Mouse (Mus musculus) liver, postnatal 0 days (tissue): Measurements from ENCODE around the gene Hecw2. TPM values are rescaled to one million over a fixed set of nuclear protein-coding genes. Genes with fewer than 3 reads are reported as not detected.
A peak's percentile ranks its signal among the peaks of the same experiment; 100 is the strongest.

ENCODE experiments used
- ATAC-seq: fragments of 200-750 bp; cut with Nextera tagmentation; 2 replicates; pipeline ENCODE4 v1.8.0; 2017; ENCODE audit warnings: mild to moderate bottlenecking, moderate library complexity
- DNase-seq: peaks from one replicate; pipeline ENCODE4 v3.0.0-alpha.2; 2016
- H3K27ac ChIP-seq: fragments of 300-500 bp; sonication (generic); 2 replicates; pipeline ENCODE4 v1.5.1; 2014; ENCODE audit warnings: antibody characterized with exemption, moderate library complexity, mild to moderate bottlenecking, low read depth
- H3K27me3 ChIP-seq: fragments of 300-500 bp; sonication (generic); 2 replicates; pipeline ENCODE4 v1.6.1; 2014; ENCODE audit warnings: low read length, control low read depth, mixed read lengths; ENCODE audit not compliant: insufficient read depth
- H3K36me3 ChIP-seq: fragments of 300-500 bp; sonication (generic); replicated peaks from 2 replicates; pipeline ENCODE4 v1.6.1; 2014; ENCODE audit warnings: mild to moderate bottlenecking, control low read depth, low read length, moderate library complexity, mixed read lengths; ENCODE audit not compliant: insufficient read depth
- H3K4me1 ChIP-seq: fragments of 300-500 bp; sonication (generic); 2 replicates; pipeline ENCODE4 v1.6.1; 2014; ENCODE audit warnings: antibody characterized with exemption, mild to moderate bottlenecking, control low read depth; ENCODE audit not compliant: insufficient read depth
- H3K4me2 ChIP-seq: fragments of 300-500 bp; sonication (generic); 2 replicates; pipeline ENCODE4 v1.6.1; 2014; ENCODE audit warnings: low read depth, mild to moderate bottlenecking, low read length, moderate library complexity, mixed read lengths
- H3K4me3 ChIP-seq: fragments of 300-500 bp; sonication (generic); 2 replicates; pipeline ENCODE4 v1.5.1; 2014; ENCODE audit warnings: low read depth, low read length
- H3K9ac ChIP-seq: fragments of 300-500 bp; sonication (generic); replicated peaks from 2 replicates; pipeline ENCODE4 v1.6.1; 2014; ENCODE audit warnings: mild to moderate bottlenecking, moderate library complexity
- H3K9me3 ChIP-seq: fragments of 300-500 bp; sonication (generic); 2 replicates; pipeline ENCODE4 v1.6.1; 2016; ENCODE audit warnings: mild to moderate bottlenecking, control low read depth, low read length, mixed read lengths
- CTCF ChIP-seq: sonication (generic); IDR thresholded peaks from 2 replicates; pipeline ENCODE4 v1.5.1; 2016; ENCODE audit warnings: antibody characterized with exemption, low read depth
- EP300 ChIP-seq: IDR thresholded peaks from 2 replicates; pipeline ENCODE4 v1.6.1; 2016; ENCODE audit warnings: antibody characterized with exemption, low read depth, mild to moderate bottlenecking
- WGBS: fragments of 180-500 bp; shearing (Covaris S2); extraction: QIAGEN DNeasy Blood & Tissue Kit; methylation state at CpG from one replicate; pipeline ENCODE4 v1.1.7; 2014; ENCODE audit not compliant: insufficient replicate concordance; 5-methylcytosine and 5-hydroxymethylcytosine counted together
- polyA plus RNA-seq: library from polyadenylated mRNA; unstranded; fragments of >200 nt; fragmentation: Nextera tagmentation; extraction: Ambion mirVana; gene quantifications from 2 replicates; pipeline ENCODE4 v1.2.1, GENCODE M21; 2015

Hecw2 gene
- polyA plus RNA-seq, 1 experiment from 2014 or later: 0.61 TPM

- ATAC-seq (no peak), DNase-seq (no peak)
- H3K27ac ChIP-seq: no peak overlapping the region
- no peaks in the 10 kb centered on the region for H3K27me3 ChIP-seq
- TF ChIP-seq CTCF (no peak), EP300 (0 out of 2 replicates have a peak, but pooled peaks have one; percentile 19)
- 41% methylated on average over 3 of the region's 3 CpGs for WGBS
- H3K4me2 ChIP-seq: no peak overlapping the region
- no peak overlapping the region for H3K4me3 ChIP-seq
- no peaks in the 10 kb centered on the region for H3K36me3 ChIP-seq
- H3K9me3 ChIP-seq: no peaks in the 10 kb centered on the region
- no peaks in the 10 kb centered on the region for H3K4me1 ChIP-seq
- H3K9ac ChIP-seq: no peak overlapping the region
These were observed 263.7 kb downstream of the Hecw2 start for GRCm38 (mm10) chr1:53931314-53931713.

GRCm38 (mm10) chr1:53927605-53928004 lies 267.4 kb downstream of the Hecw2 start:
- TF ChIP-seq EP300 (no peak), CTCF (peak; percentile 68)
- no peak overlapping the region for H3K27ac ChIP-seq
- DNase-seq (peak; percentile 49), ATAC-seq (no peak)
- no peak overlapping the region for H3K4me2 ChIP-seq
- H3K27me3 ChIP-seq: no peaks in the 10 kb centered on the region
- H3K9ac ChIP-seq: no peak overlapping the region
- H3K9me3 ChIP-seq: no peaks in the 10 kb centered on the region
- 22% methylated on average over 4 of the region's 4 CpGs for WGBS
- H3K4me1 ChIP-seq: no peaks in the 10 kb centered on the region
- no peak overlapping the region for H3K4me3 ChIP-seq
- no peaks in the 10 kb centered on the region for H3K36me3 ChIP-seq

GRCm38 (mm10) chr1:53925149-53925901 lies 269.6 kb downstream of the Hecw2 start:
- no peaks in the 10 kb centered on the region for H3K36me3 ChIP-seq
- no peak overlapping the region for H3K4me3 ChIP-seq
- no peak overlapping the region for H3K9ac ChIP-seq
- no peaks in the 10 kb centered on the region for H3K9me3 ChIP-seq
- ATAC-seq (no peak), DNase-seq (no peak)
- no peaks in the 10 kb centered on the region for H3K4me1 ChIP-seq
- H3K27me3 ChIP-seq: no peaks in the 10 kb centered on the region
- H3K4me2 ChIP-seq: no peak overlapping the region
- TF ChIP-seq EP300: no peak
- no peak for TF ChIP-seq CTCF
- no peak overlapping the region for H3K27ac ChIP-seq
- WGBS: 62% methylated on average over 18 of the region's 18 CpGs

DNA sequence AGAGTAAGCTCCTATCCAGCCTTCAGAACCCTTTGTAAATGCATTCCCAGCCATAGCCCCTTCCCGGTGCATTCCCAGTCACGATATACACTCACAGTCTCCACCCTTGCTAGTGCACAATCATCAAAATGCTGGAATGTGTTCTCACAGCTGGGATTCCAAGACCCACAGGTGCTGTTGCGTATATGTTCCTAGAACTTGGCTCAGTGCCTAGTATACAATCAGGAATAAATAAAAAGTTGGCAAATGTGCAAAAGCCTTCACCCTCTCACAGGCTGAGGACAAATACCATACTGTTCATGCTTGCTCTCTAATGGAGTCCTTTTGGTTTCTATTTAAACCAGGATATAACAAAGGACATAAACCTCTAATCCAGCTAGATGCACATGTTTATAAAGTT lies 283.1 kb downstream of the Hecw2 start:
- Histone ChIP-seq H3K27ac (no peak overlapping the region), H3K36me3 (no peaks in the 10 kb centered on the region), H3K9ac (no peak overlapping the region), H3K4me3 (no peak overlapping the region), H3K27me3 (no peaks in the 10 kb centered on the region), H3K4me2 (no peak overlapping the region), H3K4me1 (0 out of 2 replicates have a peak, but pooled peaks cover 5% of the 10 kb centered on the region), H3K9me3 (no peaks in the 10 kb centered on the region)
- no peak for TF ChIP-seq EP300
- no peak for TF ChIP-seq CTCF
- ATAC-seq: peak; percentile 25; the same call in 1 of the 2 replicates
- WGBS: 66% methylated on average over 3 of the region's 3 CpGs
- no peak for DNase-seq

GRCm38 (mm10) chr1:53910251-53910650 lies 284.7 kb downstream of the Hecw2 start:
- Histone ChIP-seq H3K4me2 (no peak overlapping the region), H3K4me3 (no peak overlapping the region), H3K27ac (no peak overlapping the region), H3K9ac (no peak overlapping the region), H3K36me3 (no peaks in the 10 kb centered on the region), H3K27me3 (no peaks in the 10 kb centered on the region), H3K9me3 (no peaks in the 10 kb centered on the region), H3K4me1 (0 out of 2 replicates have a peak, but pooled peaks cover 5% of the 10 kb centered on the region)
- DNase-seq (no peak), ATAC-seq (peak; percentile 91)
- WGBS: 37% methylated on average over 1 of the region's 1 CpGs
- TF ChIP-seq EP300 (no peak), CTCF (no peak)

DNA sequence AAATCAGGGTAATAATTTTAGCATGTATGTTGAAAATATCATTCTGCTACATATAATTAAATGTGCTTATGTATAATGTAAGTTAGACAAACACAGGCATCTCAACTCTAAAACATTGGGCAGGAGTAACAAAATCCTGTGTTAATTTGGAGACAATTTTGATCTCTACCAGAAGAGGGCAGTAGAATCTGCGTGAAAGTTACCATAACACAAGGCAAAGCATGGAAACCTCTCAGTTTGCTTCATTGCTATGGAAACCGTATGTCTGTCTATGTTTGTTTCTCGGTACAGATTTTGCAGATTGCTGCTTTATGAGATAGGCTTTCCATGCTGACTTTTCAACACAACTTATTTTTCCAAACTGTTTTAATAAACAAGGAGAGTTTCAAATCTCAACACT lies 285.9 kb downstream of the Hecw2 start:
- ATAC-seq: no peak
- DNase-seq: no peak
- no peaks in the 10 kb centered on the region for H3K9me3 ChIP-seq
- H3K36me3 ChIP-seq: no peaks in the 10 kb centered on the region
- H3K27me3 ChIP-seq: no peaks in the 10 kb centered on the region
- no peak overlapping the region for H3K9ac ChIP-seq
- 0 out of 2 replicates have a peak, but pooled peaks cover 5% of the 10 kb centered on the region for H3K4me1 ChIP-seq
- H3K4me2 ChIP-seq: no peak overlapping the region
- no peak overlapping the region for H3K27ac ChIP-seq
- TF ChIP-seq EP300 (no peak), CTCF (peak; percentile 76)
- no peak overlapping the region for H3K4me3 ChIP-seq
- WGBS: 9% methylated on average over 3 of the region's 3 CpGs
